Mouse (Mus musculus) activated CD4-positive, CD25-positive, alpha-beta regulatory T cell, adult 4 months (primary cell): ENCODE data around the gene Abcd1. TPM values are rescaled to one million over a fixed set of nuclear protein-coding genes. Genes with fewer than 3 reads are reported as not detected.
"Not testable (repeated sequence)": the region's sequence is repeated elsewhere in the genome, so short reads cannot be mapped to it uniquely, and the experiment has no call there.

Experiments
- ATAC-seq: one replicate; pipeline ENCODE4 v1.8.0; 2017
- polyA plus RNA-seq, 2 experiments: library from polyadenylated mRNA; unstranded; fragments of 100-300 nt; shearing (Covaris generic); gene quantifications; one replicate each; pipeline ENCODE4 v1.2.1; 2017

Abcd1 gene
- 10 to 100 TPM; 22.3 to 34.1 TPM for polyA plus RNA-seq

DNA sequence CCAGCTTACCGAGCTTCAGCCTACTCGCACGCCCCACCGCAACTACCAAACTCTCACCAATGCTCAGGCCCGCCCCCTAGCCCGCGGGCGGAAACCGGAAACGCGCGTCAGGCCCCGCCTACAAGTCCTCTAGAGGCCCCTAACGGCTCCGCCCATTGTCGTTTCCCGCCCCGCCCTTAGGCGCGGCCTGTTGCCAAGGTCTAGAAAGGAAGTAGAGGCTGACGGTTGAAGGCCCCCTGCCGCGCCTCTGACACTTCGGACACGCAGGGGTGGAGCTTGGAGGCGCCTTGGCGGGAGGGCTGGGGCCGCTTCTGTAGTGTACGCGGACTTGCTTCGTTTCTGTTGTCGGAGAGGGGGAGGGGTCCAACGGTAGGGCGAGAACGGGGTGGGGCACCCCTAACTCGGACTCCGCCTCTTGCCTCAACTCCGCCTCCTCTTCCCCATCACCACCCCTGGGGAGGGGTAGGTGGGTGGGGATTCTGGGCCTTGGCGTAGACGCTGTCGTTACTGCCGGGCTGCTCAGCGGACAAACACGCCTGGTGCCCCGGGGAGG, at the start of gene Abcd1, which contains the start of gene Bcap31:
Abcd1 (plus strand) TSS at position 489 of the 553 bp plus-strand sequence.
Bcap31 (minus strand) TSS at position 67 of the 553 bp plus-strand sequence.
- ATAC-seq: peak; percentile 86

GRCm38 (mm10) chrX:73672031-73672431, 44.4 kb upstream of the Abcd1 start:
- ATAC-seq: peak; percentile 82

DNA sequence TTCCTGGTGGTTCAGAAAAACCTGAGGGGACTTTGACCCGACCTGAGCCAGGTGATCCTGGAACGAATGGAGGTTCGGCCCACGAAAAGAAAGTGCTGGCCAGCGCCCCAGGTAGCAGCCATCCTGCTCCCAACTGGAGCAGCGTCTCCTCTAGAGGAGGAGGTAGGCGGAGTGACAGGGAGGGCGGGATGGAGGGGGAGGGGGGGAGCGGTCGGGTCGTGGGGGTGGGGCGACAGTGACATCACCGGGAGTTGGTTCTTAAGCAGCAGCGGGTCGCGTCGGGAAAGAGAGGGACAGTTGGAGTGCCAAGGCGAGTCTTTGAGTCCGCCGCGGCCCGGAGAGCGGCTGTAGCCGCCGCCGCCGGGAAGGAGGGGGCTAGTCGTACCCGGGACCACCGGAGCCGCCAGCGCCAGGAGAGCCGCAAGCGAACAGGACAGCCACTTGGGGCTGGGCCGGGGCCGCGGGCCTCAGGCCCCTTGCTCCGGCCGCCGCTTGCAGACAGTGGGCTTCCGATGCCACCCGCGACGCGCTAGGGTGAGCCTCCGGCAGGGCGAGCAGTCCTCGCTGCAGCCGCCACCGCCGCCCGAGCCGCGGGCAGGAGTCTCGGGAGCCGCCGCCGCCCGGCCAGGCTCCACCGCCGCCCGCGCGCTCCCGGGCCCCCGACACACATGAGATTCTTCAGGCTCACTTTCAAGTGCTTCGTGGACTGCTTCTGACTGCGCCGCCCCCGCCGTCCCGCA, 43.3 kb upstream of the Abcd1 start, which contains the start of gene Slc6a8:
Slc6a8 (plus strand) TSS at position 272 of the 740 bp plus-strand sequence.
- ATAC-seq: peak; percentile 14

DNA sequence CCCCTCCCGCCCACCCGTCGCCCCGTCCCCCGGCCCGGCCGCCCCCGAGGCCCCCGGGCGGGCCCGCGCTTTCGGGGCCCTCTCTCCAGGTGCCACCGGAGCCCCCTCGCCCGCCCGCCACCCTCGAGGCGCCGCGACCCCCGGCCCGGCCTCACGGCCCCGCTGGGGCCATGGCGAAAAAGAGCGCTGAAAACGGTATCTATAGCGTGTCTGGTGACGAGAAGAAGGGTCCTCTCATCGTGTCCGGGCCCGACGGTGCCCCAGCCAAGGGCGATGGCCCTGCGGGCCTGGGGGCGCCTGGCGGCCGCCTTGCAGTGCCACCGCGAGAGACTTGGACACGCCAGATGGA, 42.8 kb upstream of the Abcd1 start:
- no peak for ATAC-seq

DNA sequence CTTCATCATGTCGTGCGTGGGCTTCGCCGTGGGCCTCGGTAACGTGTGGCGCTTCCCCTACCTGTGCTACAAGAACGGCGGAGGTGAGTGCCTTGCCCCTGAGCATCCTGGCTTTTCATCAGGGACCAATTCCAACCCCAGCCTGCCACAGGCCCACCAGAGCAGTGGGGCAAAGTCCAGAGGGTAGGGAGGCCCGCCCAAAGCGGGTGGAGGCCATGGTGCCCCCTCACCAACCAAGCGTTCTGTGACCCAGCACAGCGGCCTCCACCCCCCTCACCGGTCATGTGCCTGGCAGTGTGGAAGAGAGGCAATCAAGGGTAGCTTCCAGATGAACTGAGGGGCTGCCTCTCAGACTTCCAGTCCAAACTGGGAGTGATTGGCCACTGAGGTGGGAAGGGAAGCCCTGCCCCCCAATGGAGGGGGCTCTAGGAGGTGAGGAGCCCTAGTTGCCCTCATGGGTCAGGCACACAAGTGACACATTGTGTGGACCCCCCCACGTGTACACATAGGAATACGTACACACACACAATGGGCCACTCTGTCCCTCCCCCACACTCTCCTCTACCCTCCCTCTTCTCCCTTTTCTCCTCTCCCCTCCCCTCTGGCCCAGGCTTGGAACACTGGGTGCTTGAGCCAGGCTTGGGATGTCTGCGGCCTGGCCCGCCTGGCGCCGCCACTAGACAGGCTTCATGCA, 42.3 kb upstream of the Abcd1 start:
- ATAC-seq: no peak

DNA sequence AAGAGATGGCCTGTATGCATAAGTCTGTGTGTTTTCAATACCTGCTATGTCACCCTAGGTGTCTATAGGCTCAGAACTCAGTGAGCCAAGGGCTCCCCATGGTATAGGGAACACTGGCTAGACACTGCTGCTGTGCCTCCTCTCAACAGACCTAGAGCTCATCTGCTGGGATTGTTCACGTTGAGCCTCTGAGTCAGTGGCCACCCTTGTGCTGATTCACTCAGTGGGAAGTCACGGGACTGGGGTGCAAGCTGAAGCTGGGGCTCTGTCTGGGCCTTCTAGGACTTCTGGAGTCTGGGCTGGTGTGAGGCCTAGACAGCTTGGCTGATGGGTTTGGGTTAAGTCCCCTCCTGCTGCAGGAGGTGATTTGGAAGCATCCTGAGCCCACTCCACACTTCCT, 41.2 kb upstream of the Abcd1 start:
- ATAC-seq: no peak

GRCm38 (mm10) chrX:73676668-73677067, 39.7 kb upstream of the Abcd1 start:
- ATAC-seq: no peak

- ATAC-seq: no peak
Observed at GRCm38 (mm10) chrX:73684156-73684555, 32.2 kb upstream of the Abcd1 start.

DNA sequence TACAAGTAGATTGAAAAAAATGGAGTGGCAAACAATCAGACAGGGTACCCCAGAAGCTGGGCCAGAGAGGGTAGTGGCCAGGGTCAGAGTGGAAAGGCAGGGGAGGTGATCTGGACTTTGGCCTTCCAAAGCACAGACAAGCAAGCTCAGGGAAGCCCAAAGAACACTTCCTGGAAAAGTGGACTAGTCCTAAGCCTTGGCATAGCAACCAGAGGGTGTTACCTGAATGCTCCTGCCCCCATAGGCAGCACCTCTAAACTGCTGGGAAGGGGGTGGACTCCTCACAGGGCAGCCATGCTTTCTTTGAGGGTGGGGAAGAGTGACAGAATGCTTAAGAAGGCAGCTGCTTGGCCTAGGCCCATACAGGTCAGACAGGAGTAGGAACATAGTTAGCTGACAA, 31.4 kb upstream of the Abcd1 start:
- ATAC-seq: no peak

DNA sequence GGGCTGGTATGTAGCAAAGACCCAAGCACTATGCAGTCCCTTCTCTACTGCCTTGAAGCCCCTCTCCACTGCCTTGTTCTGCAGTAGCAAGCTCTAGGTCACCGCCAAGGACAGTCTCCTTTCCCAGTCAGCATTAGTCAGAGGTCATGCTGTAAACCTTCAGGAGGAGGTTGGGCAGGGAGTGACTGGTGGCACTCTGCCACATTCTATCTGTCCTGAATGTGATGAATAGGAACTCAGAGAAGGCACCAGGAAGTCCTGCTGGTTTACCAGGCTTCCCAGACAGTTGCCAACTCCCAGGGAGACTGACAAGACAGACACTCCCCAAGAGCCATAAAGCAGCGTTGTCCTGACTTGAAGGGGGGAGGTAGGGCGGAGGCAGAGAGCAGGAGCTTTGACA, 30.8 kb upstream of the Abcd1 start:
- no peak for ATAC-seq

- ATAC-seq: peak; percentile 32
Observed at GRCm38 (mm10) chrX:73690917-73691629, 25.3 kb upstream of the Abcd1 start.

DNA sequence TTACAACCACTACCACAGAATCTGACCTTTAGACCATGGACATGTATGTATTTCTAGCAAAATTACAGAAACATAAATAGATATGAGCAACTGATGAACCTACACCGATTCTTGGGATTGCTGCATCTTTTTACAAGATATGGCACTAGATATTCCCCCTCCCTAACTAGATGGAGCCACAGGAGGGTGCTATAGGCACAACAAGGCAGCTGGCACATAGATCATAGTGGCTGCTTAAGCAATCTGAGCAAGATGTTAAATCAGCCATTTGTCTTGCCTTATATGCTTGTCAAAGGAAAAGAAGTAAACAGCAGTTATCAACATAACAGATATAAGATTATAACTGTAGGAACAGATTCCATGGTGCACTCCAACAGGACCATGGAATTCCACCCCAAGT, 15.9 kb upstream of the Abcd1 start:
- no peak for ATAC-seq

DNA sequence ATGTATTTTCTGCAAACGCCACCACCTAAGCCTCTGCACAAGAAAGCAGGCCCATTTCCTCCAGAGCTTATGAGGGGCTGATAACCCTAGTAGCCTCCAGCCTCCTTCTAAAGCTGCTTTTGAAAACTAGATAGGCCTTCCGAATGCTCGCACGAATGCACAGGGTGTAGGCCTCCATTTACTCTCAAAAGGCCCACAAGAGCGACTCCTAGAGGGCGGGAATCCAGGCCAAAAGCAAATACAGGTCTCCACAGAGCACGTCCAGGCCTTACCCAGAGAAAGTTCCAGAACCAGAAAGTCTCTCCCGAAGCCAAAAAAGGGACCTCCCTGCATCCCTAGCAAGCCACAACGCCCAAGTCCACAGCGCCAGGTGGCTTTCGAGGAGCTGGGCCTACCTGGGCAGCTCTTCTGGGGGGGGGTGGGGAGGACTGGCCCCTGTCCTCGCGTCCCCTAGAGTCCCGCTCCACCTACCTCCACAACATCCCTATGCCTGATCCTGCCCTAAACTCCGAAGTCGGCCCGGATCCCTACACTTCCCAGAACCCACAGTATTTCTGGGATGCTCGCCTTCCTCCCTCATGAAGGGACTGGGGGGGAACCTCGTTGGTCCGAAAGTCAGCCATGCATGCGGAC, 805 bp upstream of the Abcd1 start:
- no peak for ATAC-seq

GRCm38 (mm10) chrX:73716709-73717545, 530 bp downstream of the Abcd1 start:
- ATAC-seq: no peak

DNA sequence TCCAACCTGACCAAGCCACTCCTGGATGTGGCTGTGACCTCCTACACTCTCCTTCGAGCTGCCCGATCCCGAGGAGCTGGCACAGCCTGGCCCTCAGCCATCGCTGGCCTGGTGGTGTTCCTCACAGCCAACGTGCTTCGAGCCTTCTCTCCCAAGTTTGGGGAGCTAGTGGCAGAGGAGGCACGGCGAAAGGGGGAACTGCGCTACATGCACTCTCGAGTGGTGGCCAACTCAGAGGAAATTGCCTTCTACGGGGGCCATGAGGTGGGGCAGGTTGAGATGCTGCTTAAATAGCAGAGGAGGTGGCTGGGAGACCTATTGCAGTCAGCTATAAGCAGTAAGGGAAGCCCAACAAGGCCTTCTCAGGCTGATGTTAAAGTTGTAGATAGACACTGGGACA, 1.3 kb downstream of the Abcd1 start:
- ATAC-seq: no peak

- ATAC-seq: no peak
Observed at GRCm38 (mm10) chrX:73718271-73718670, 1.9 kb downstream of the Abcd1 start.

GRCm38 (mm10) chrX:73718686-73719362, 2.4 kb downstream of the Abcd1 start:
- peak; percentile 15 for ATAC-seq

DNA sequence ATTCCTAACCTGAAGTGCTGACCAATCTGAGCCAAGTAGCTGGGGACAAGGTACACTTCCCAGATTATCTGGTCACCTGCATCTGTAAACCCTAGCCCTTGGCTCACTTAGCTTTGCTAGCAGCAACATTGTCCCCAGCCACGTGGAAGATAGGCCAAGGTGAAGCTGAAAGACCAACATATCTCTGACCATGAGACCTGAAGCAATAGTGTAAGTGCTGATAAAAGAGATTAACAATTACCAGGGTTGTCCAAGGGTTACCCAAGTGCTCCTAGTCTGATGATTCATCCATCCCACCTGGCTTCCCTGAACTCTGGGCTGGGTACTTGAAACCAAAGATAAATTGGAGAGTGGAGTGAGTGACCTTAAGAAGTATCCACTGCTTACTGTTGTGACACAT, 14.5 kb downstream of the Abcd1 start:
- ATAC-seq: no peak

DNA sequence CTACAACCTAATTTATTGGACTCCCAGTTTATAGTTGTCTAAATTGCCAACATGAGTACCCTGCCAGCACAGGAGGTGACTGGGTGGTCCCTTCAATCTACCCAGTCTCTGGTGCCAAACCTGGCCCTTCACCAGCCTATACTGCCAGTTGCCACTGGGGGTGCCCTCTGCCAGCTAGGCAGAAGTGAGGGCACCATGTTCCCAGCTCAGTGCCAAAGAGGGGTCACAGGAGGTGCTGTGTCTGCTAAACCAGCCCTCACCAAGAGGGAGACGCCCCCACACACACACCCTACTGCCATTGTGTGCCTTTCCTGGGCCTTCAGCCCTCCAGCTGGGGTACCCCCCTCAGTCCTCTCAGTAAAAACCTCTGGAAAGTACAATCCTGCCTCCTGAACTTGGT, 21.8 kb downstream of the Abcd1 start:
- no peak for ATAC-seq

GRCm38 (mm10) chrX:73739151-73739550, 22.8 kb downstream of the Abcd1 start:
- ATAC-seq: no peak

DNA sequence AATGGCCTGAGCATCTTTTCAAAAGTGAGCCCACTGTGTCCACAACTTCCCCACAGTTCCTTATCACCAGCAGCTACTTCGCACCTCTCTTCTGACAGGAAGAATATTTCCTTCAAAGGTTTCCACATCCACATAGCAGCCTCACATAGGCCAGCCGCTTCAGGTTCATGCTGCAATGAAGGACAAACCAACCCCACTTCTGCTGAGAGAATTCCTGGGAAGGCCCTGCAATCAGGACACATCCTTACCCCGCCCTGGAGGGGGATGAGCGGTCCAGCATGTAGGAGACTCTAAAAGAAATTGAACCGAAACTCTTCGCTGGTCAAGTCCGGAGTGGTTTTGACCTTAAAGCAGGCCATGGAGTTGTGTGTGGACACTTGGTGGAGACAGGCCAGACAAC, 23.4 kb downstream of the Abcd1 start:
- not testable (repeated sequence) for ATAC-seq
